Mouse (Mus musculus): Measurements from ENCODE around the gene Htr7. TPM values are rescaled to one million over a fixed set of nuclear protein-coding genes. Genes with fewer than 3 reads are reported as not detected.

Htr7 gene
- 0.30 and 0.44 TPM in 2 replicates for polyA plus RNA-seq (2011; ENCODE audit: insufficient read length, low read depth, missing spikeins)

GRCm38 (mm10) chr19:36057231-36057811, at the start of gene Htr7:
TSS of gene Htr7 (minus strand) at chr19:36057507.
- no peaks in the 10 kb centered on the region for H3K4me1 ChIP-seq (ENCODE audit: control insufficient read depth, insufficient read depth, low read length)
- TF ChIP-seq CTCF (IDR thresholded peaks at IDR 0.05; ENCODE audit: borderline replicate concordance, insufficient read depth, low read length) (no peak), POLR2A (IDR thresholded peaks at IDR 0.05; ENCODE audit: low read depth, low read length) (no peak)
- H3K27ac ChIP-seq (ENCODE audit: insufficient read depth, low read length): no peak within 1 kb of the TSS
- peak within 1 kb of the TSS; percentile 32 for H3K4me3 ChIP-seq (ENCODE audit: insufficient read depth, low read length)

GRCm38 (mm10) chr19:36103909-36104308, 46.6 kb upstream of the Htr7 start:
- TF ChIP-seq CTCF (IDR thresholded peaks at IDR 0.05; ENCODE audit: borderline replicate concordance, insufficient read depth, low read length): no peak
- no peak for TF ChIP-seq POLR2A (IDR thresholded peaks at IDR 0.05; ENCODE audit: low read depth, low read length)

GRCm38 (mm10) chr19:36098916-36099315, 41.6 kb upstream of the Htr7 start:
- no peak overlapping the region for H3K27ac ChIP-seq (ENCODE audit: insufficient read depth, low read length)
- TF ChIP-seq POLR2A (IDR thresholded peaks at IDR 0.05; ENCODE audit: low read depth, low read length) (no peak), CTCF (IDR thresholded peaks at IDR 0.05; ENCODE audit: borderline replicate concordance, insufficient read depth, low read length) (no peak)
- no peaks in the 10 kb centered on the region for H3K4me1 ChIP-seq (ENCODE audit: control insufficient read depth, insufficient read depth, low read length)
- H3K4me3 ChIP-seq (ENCODE audit: insufficient read depth, low read length): no peak overlapping the region

More at GRCm38 (mm10) chr19:36103909-36104308, 46.6 kb upstream of the Htr7 start:
- H3K27ac ChIP-seq (ENCODE audit: insufficient read depth, low read length): no peak overlapping the region
- H3K4me3 ChIP-seq (ENCODE audit: insufficient read depth, low read length): no peak overlapping the region
- H3K4me1 ChIP-seq (ENCODE audit: control insufficient read depth, insufficient read depth, low read length): no peaks in the 10 kb centered on the region

- no peak overlapping the region for H3K27ac ChIP-seq (ENCODE audit: insufficient read depth, low read length)
- TF ChIP-seq POLR2A (IDR thresholded peaks at IDR 0.05; ENCODE audit: low read depth, low read length) (no peak), CTCF (IDR thresholded peaks at IDR 0.05; ENCODE audit: borderline replicate concordance, insufficient read depth, low read length) (no peak)
- H3K4me3 ChIP-seq (ENCODE audit: insufficient read depth, low read length): no peak overlapping the region
- H3K4me1 ChIP-seq (ENCODE audit: control insufficient read depth, insufficient read depth, low read length): no peaks in the 10 kb centered on the region
Measured at GRCm38 (mm10) chr19:36098265-36098664, 41.0 kb upstream of the Htr7 start.

- H3K4me1 ChIP-seq (ENCODE audit: control insufficient read depth, insufficient read depth, low read length): no peaks in the 10 kb centered on the region
- no peak overlapping the region for H3K4me3 ChIP-seq (ENCODE audit: insufficient read depth, low read length)
- H3K27ac ChIP-seq (ENCODE audit: insufficient read depth, low read length): no peak overlapping the region
- no peak for TF ChIP-seq POLR2A (IDR thresholded peaks at IDR 0.05; ENCODE audit: low read depth, low read length)
- no peak for TF ChIP-seq CTCF (IDR thresholded peaks at IDR 0.05; ENCODE audit: borderline replicate concordance, insufficient read depth, low read length)
Measured at GRCm38 (mm10) chr19:36097194-36097593, 39.9 kb upstream of the Htr7 start.

GRCm38 (mm10) chr19:36090781-36091180, 33.5 kb upstream of the Htr7 start:
- Histone ChIP-seq H3K4me3 (ENCODE audit: insufficient read depth, low read length) (no peak overlapping the region), H3K27ac (ENCODE audit: insufficient read depth, low read length) (no peak overlapping the region), H3K4me1 (ENCODE audit: control insufficient read depth, insufficient read depth, low read length) (no peaks in the 10 kb centered on the region)
- TF ChIP-seq POLR2A (IDR thresholded peaks at IDR 0.05; ENCODE audit: low read depth, low read length): no peak
- peak; percentile 30; the same call in 1 of the 2 replicates for TF ChIP-seq CTCF (IDR thresholded peaks at IDR 0.05; ENCODE audit: borderline replicate concordance, insufficient read depth, low read length)

- Histone ChIP-seq H3K4me1 (ENCODE audit: control insufficient read depth, insufficient read depth, low read length) (no peaks in the 10 kb centered on the region; the same call in 1 of the 2 replicates), H3K4me3 (ENCODE audit: insufficient read depth, low read length) (peak within 1 kb of the TSS; percentile 93), H3K27ac (ENCODE audit: insufficient read depth, low read length) (peak within 1 kb of the TSS; percentile 88)
- no peak for TF ChIP-seq CTCF (IDR thresholded peaks at IDR 0.05; ENCODE audit: borderline replicate concordance, insufficient read depth, low read length)
- TF ChIP-seq POLR2A (IDR thresholded peaks at IDR 0.05; ENCODE audit: low read depth, low read length): peak; percentile 63
Measured at GRCm38 (mm10) chr19:36083262-36084225, 26.2 kb upstream of the Htr7 start, which contains the start of gene Rpp30. TSS of gene Rpp30 (plus strand) at chr19:36083716.

- Histone ChIP-seq H3K4me3 (ENCODE audit: insufficient read depth, low read length) (peak overlapping the region; percentile 93; the same call in 1 of the 2 replicates), H3K4me1 (ENCODE audit: control insufficient read depth, insufficient read depth, low read length) (no peaks in the 10 kb centered on the region; the same call in 1 of the 2 replicates), H3K27ac (ENCODE audit: insufficient read depth, low read length) (peak overlapping the region; percentile 88)
- TF ChIP-seq CTCF (IDR thresholded peaks at IDR 0.05; ENCODE audit: borderline replicate concordance, insufficient read depth, low read length): 0 out of 2 replicates have a peak, but pooled peaks have one; percentile 15
- TF ChIP-seq POLR2A (IDR thresholded peaks at IDR 0.05; ENCODE audit: low read depth, low read length): no peak
Measured at GRCm38 (mm10) chr19:36082606-36083261, 25.4 kb upstream of the Htr7 start.

- H3K27ac ChIP-seq (ENCODE audit: insufficient read depth, low read length): no peak overlapping the region
- H3K4me3 ChIP-seq (ENCODE audit: insufficient read depth, low read length): no peak overlapping the region
- TF ChIP-seq POLR2A (IDR thresholded peaks at IDR 0.05; ENCODE audit: low read depth, low read length) (no peak), CTCF (IDR thresholded peaks at IDR 0.05; ENCODE audit: borderline replicate concordance, insufficient read depth, low read length) (no peak)
- H3K4me1 ChIP-seq (ENCODE audit: control insufficient read depth, insufficient read depth, low read length): no peaks in the 10 kb centered on the region
Measured at GRCm38 (mm10) chr19:36062801-36063529, 5.7 kb upstream of the Htr7 start.

All from embryonic fibroblast, embryonic 13.5 days (primary cell).